Mouse (Mus musculus) brain, embryonic 14.5 days (tissue): Measurements from ENCODE around the gene Fam180a.

Source experiments
- CTCF ChIP-seq: fragments of 200-500 bp; IDR thresholded peaks from 2 replicates; pipeline ENCODE4 v1.5.1; 2012; ENCODE audit warnings: inconsistent platforms, mild to moderate bottlenecking, moderate library complexity, borderline replicate concordance; ENCODE audit not compliant: insufficient read depth, insufficient read length; ENCODE audit errors: extremely low read depth
- POLR2A ChIP-seq: fragments of 200-500 bp; IDR thresholded peaks from 2 replicates; pipeline ENCODE4 v1.6.1; 2012; ENCODE audit warnings: mild to moderate bottlenecking, inconsistent platforms, borderline replicate concordance; ENCODE audit not compliant: poor library complexity, insufficient read depth, insufficient read length, severe bottlenecking; ENCODE audit errors: extremely low read depth

DNA sequence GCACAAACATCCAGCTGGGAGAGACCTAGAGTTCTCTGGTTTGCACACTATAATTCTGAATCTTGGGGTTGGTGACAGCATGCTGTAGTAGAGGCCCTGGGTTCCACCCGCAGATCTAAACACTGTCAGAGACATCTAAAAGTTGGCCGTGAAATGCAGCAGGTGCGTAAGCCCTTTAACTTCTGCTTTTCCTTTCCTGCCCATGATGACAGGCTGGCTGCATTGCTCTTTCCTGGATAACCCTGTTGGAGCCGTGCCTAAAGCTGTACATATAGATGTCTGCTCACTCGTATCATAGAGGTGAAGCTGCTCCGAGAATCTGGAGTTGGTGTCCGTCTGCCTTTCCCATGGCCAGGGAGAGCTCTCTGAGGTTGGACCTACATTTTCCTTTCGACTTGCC, 26.9 kb upstream of the Fam180a start:
- TF ChIP-seq CTCF, result no peak
- TF ChIP-seq POLR2A, result no peak
